ENCODE assay signal across 8 mouse cellular contexts in the genomic region with DNA sequence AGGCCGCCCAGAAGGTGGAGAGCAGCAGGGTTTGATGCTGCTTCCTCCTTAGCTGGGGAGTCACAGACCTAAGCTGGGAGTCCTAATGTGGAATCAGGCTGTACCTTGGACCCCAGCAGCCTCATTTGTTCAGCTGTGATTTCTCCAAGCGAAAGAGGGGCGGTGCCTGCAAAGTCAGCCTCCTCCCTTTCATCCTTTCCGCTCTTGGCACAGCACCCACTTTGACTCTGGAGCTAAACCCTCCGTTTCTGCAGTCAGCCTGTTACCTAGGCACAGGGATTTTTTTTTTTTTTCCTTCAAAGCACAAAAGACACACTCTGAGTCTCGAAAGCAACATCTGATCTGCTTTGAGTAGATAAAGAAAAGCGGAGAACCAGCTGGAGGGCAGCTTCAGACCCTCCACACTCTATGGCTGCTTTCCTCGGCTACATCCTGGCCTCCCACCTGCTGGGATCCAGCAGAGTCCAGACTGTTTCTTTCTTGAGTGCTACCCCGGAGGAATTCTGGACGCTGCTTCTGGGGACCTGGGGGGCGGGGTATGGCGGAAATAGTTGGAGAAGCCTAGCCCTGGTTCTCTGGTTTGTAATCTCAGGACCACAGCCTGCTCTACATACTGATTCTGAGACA. TPM values are rescaled to one million over a fixed set of nuclear protein-coding genes. Genes with fewer than 3 reads are reported as not detected.
A peak's percentile ranks its signal among the peaks of the same experiment; 100 is the strongest.
DNase-seq lines count a peak whose midpoint lies in the region; ATAC-seq and TF ChIP-seq lines count a peak whose summit lies in the region.

No protein-coding gene starts in this region.

- TF ChIP-seq POLR2A in kidney, adult 2 months (IDR thresholded peaks at IDR 0.05; ENCODE audit: low read depth, low read length), result peak; percentile 7

- no peaks in the 10 kb centered on the region for H3K27me3 ChIP-seq in kidney, adult 2 months (replicated peaks; ENCODE audit: control insufficient read depth, insufficient read depth, low read length)
- no peaks in the 10 kb centered on the region for H3K27me3 ChIP-seq in liver, embryonic 11.5 days (replicated peaks; ENCODE audit: control insufficient read depth, insufficient read depth, low read length)

- TF ChIP-seq CTCF in kidney, adult 2 months (conservative IDR thresholded peaks at IDR 0.05; ENCODE audit: insufficient read depth, insufficient read length, low read depth, low read length), result no peak

- H3K9ac ChIP-seq in liver, embryonic 11.5 days (ENCODE audit: low read depth, low read length), result peak overlapping the region; percentile 26; the same call in 1 of the 2 replicates

- H3K4me1 ChIP-seq in kidney, adult 2 months (ENCODE audit: control insufficient read depth, insufficient read depth, low read length), result peaks cover 19% of the 10 kb centered on the region
- H3K4me1 ChIP-seq in liver, embryonic 11.5 days (replicated peaks; ENCODE audit: control insufficient read depth, insufficient read depth, low read length), result peaks cover 17% of the 10 kb centered on the region

- WGBS in kidney, adult 2 months, result 12% methylated on average over 12 of the region's 12 CpGs
- 17% methylated on average over 12 of the region's 12 CpGs for WGBS in liver, embryonic 11.5 days

- H3K4me2 ChIP-seq in liver, embryonic 11.5 days, result peak overlapping the region; percentile 52

- H3K36me3 ChIP-seq in kidney, adult 2 months (ENCODE audit: control insufficient read depth, insufficient read depth, low read length), result no peaks in the 10 kb centered on the region
- H3K36me3 ChIP-seq in liver, embryonic 11.5 days (ENCODE audit: control insufficient read depth, insufficient read depth, low read length), result no peaks in the 10 kb centered on the region

- DNase-seq in gastrocnemius, postnatal 10 days, result peak; percentile 29
- DNase-seq in gastrocnemius, adult 8-10 months (ENCODE audit: low spot score in 2 of 2), result no peak
- peak; percentile 52 to 55 for DNase-seq in cerebellum, postnatal 36 days
- DNase-seq in heart, adult 9 months (ENCODE audit: low spot score in 2 of 2), result peak; percentile 23 to 35
- DNase-seq in kidney, adult 2 months, result peak; percentile 94
- no peak for DNase-seq in liver, embryonic 11.5 days (ENCODE audit: low spot score)
- DNase-seq in neural tube, embryonic 10.5 days (ENCODE audit: extremely low spot score, low spot score), result peak; percentile 40

- peak; percentile 42 for ATAC-seq in liver, embryonic 11.5 days (replicated peaks; ENCODE audit: low FRiP score)
- no peak for ATAC-seq in activated CD4-positive, CD25-positive, alpha-beta regulatory T cell, adult 4 months

- H3K9me3 ChIP-seq in liver, embryonic 11.5 days (ENCODE audit: control insufficient read depth, low read length), result no peaks in the 10 kb centered on the region

- peak overlapping the region; percentile 85 for H3K27ac ChIP-seq in kidney, adult 2 months (ENCODE audit: insufficient read depth, low read depth, low read length)
- H3K27ac ChIP-seq in liver, embryonic 11.5 days (ENCODE audit: low read depth, low read length), result peak overlapping the region; percentile 48; the same call in 1 of the 2 replicates

- H3K4me3 ChIP-seq in kidney, adult 2 months (ENCODE audit: insufficient read depth, low read depth, low read length), result peak overlapping the region; percentile 5; the same call in 1 of the 2 replicates
- peak overlapping the region; percentile 15; the same call in 1 of the 2 replicates for H3K4me3 ChIP-seq in liver, embryonic 11.5 days (ENCODE audit: low read depth, low read length)

RNA-seq across cellular contexts. Expression of a gene that starts 25.1 kb away (rescaled TPM):
- not detected for total RNA-seq in gastrocnemius, postnatal 10 days (2021)
- total RNA-seq in gastrocnemius, adult 8-10 months (2022), result not detected
- not detected in 2 replicates for polyA plus RNA-seq in kidney, adult 2 months (2012; rRNA removed)
- polyA plus RNA-seq in liver, embryonic 11.5 days (2014; fragmentation: Nextera tagmentation; extraction: Ambion mirVana), result not detected in 2 replicates
- not detected for polyA plus RNA-seq in activated CD4-positive, CD25-positive, alpha-beta regulatory T cell, adult 4 months (2017; shearing (Covaris generic))

RNA-seq across cellular contexts. Expression of a gene that starts 39.6 kb away (rescaled TPM):
- under 1 TPM; 0.26 to 0.45 TPM for total RNA-seq in gastrocnemius, postnatal 10 days (2021)
- total RNA-seq in gastrocnemius, adult 8-10 months (2022), result under 1 TPM in 1 of 4 experiments, not detected in 3; 0.15 TPM
- 0.24 and 0.30 TPM in 2 replicates for polyA plus RNA-seq in kidney, adult 2 months (2012; rRNA removed)
- 2.1 and 2.7 TPM in 2 replicates for polyA plus RNA-seq in liver, embryonic 11.5 days (2014; fragmentation: Nextera tagmentation; extraction: Ambion mirVana)
- not detected for polyA plus RNA-seq in activated CD4-positive, CD25-positive, alpha-beta regulatory T cell, adult 4 months (2017; shearing (Covaris generic))

RNA-seq across cellular contexts. Expression of a gene that starts 55.4 kb away (rescaled TPM):
- total RNA-seq in gastrocnemius, postnatal 10 days (2021), result 10 to 100 TPM; 21.0 to 25.7 TPM
- 10 to 100 TPM; 10.9 to 13.8 (median 12.4) TPM for total RNA-seq in gastrocnemius, adult 8-10 months (2022)
- polyA plus RNA-seq in kidney, adult 2 months (2012; rRNA removed), result 10.8 and 12.1 TPM in 2 replicates
- polyA plus RNA-seq in liver, embryonic 11.5 days (2014; fragmentation: Nextera tagmentation; extraction: Ambion mirVana), result 26.1 and 30.3 TPM in 2 replicates
- 10 to 100 TPM; 21.2 to 29.8 TPM for polyA plus RNA-seq in activated CD4-positive, CD25-positive, alpha-beta regulatory T cell, adult 4 months (2017; shearing (Covaris generic))

Comparison
In these comparisons a context has a peak if more than half of its experiments do, and no peak if none do; other contexts are left out.
1. DNase-seq: peak in gastrocnemius, postnatal 10 days (single experiment), cerebellum, postnatal 36 days (2 of 2), heart, adult 9 months (2 of 2), kidney, adult 2 months (single experiment) and neural tube, embryonic 10.5 days (single experiment); none in gastrocnemius, adult 8-10 months (0 of 2) and liver, embryonic 11.5 days (single experiment).